Mouse (Mus musculus) liver, postnatal 0 days (tissue): ENCODE data around the gene Ciao2a. TPM values are rescaled to one million over a fixed set of nuclear protein-coding genes. Genes with fewer than 3 reads are reported as not detected.

ENCODE experiments used
- ATAC-seq: fragments of 200-750 bp; cut with Nextera tagmentation; 2 replicates; pipeline ENCODE4 v1.8.0; 2017; ENCODE audit warnings: mild to moderate bottlenecking, moderate library complexity
- DNase-seq: peaks from one replicate; pipeline ENCODE4 v3.0.0-alpha.2; 2016
- H3K27ac ChIP-seq: fragments of 300-500 bp; sonication (generic); 2 replicates; pipeline ENCODE4 v1.5.1; 2014; ENCODE audit warnings: antibody characterized with exemption, moderate library complexity, mild to moderate bottlenecking, low read depth
- H3K27me3 ChIP-seq: fragments of 300-500 bp; sonication (generic); 2 replicates; pipeline ENCODE4 v1.6.1; 2014; ENCODE audit warnings: low read length, control low read depth, mixed read lengths; ENCODE audit not compliant: insufficient read depth
- H3K36me3 ChIP-seq: fragments of 300-500 bp; sonication (generic); replicated peaks from 2 replicates; pipeline ENCODE4 v1.6.1; 2014; ENCODE audit warnings: mild to moderate bottlenecking, control low read depth, low read length, moderate library complexity, mixed read lengths; ENCODE audit not compliant: insufficient read depth
- H3K4me1 ChIP-seq: fragments of 300-500 bp; sonication (generic); 2 replicates; pipeline ENCODE4 v1.6.1; 2014; ENCODE audit warnings: antibody characterized with exemption, mild to moderate bottlenecking, control low read depth; ENCODE audit not compliant: insufficient read depth
- H3K4me2 ChIP-seq: fragments of 300-500 bp; sonication (generic); 2 replicates; pipeline ENCODE4 v1.6.1; 2014; ENCODE audit warnings: low read depth, mild to moderate bottlenecking, low read length, moderate library complexity, mixed read lengths
- H3K4me3 ChIP-seq: fragments of 300-500 bp; sonication (generic); 2 replicates; pipeline ENCODE4 v1.5.1; 2014; ENCODE audit warnings: low read depth, low read length
- H3K9ac ChIP-seq: fragments of 300-500 bp; sonication (generic); replicated peaks from 2 replicates; pipeline ENCODE4 v1.6.1; 2014; ENCODE audit warnings: mild to moderate bottlenecking, moderate library complexity
- H3K9me3 ChIP-seq: fragments of 300-500 bp; sonication (generic); 2 replicates; pipeline ENCODE4 v1.6.1; 2016; ENCODE audit warnings: mild to moderate bottlenecking, control low read depth, low read length, mixed read lengths
- CTCF ChIP-seq: sonication (generic); IDR thresholded peaks from 2 replicates; pipeline ENCODE4 v1.5.1; 2016; ENCODE audit warnings: antibody characterized with exemption, low read depth
- EP300 ChIP-seq: IDR thresholded peaks from 2 replicates; pipeline ENCODE4 v1.6.1; 2016; ENCODE audit warnings: antibody characterized with exemption, low read depth, mild to moderate bottlenecking
- WGBS: fragments of 180-500 bp; shearing (Covaris S2); extraction: QIAGEN DNeasy Blood & Tissue Kit; methylation state at CpG from one replicate; pipeline ENCODE4 v1.1.7; 2014; ENCODE audit not compliant: insufficient replicate concordance; 5-methylcytosine and 5-hydroxymethylcytosine counted together
- polyA plus RNA-seq: library from polyadenylated mRNA; unstranded; fragments of >200 nt; fragmentation: Nextera tagmentation; extraction: Ambion mirVana; gene quantifications from 2 replicates; pipeline ENCODE4 v1.2.1, GENCODE M21; 2015

Ciao2a gene
- 122 and 133 TPM in 2 replicates for polyA plus RNA-seq

DNA sequence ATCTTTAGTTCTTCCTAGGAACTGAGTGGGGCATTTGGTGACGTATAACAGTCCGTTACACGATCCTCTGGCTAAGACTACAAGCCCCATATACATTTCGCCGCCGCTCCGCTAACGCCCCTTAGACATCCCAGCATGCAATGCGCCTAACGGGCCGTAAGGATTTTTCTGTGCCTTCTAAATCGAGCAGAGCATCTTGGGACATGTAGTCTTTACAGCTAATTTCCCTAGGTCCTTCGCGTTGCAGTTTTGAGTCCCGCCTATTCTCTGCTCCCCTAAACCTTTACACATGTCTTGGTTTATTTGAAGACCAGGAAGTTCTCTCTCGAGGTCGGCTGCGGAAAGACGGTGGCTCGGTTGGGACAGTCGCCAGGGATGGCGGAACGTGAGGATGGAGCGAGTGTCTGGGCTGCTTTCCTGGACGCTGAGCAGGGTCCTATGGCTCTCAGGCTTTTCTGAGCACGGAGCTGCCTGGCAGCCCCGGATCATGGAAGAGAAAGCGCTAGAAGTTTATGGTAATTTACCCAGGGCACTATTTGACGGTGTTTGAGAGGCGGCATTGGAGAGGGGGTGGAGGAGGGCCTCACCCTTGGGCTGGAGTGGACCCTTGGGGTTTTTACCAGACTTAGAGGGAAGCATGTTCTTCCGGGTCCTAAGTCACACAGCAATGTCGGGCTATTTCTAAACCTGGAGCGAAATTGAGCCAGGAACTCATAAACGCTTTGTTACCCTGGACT lies at the start of gene Ciao2a, which contains the start of gene Snx1:
Ciao2a (plus strand) TSS at position 156 of the 737 bp plus-strand sequence.
Snx1 (minus strand) TSS at position 132 of the 737 bp plus-strand sequence.
- Histone ChIP-seq H3K4me2 (peak within 1 kb of the TSS; percentile 74), H3K27me3 (no peaks in the 10 kb centered on the region), H3K27ac (peak within 1 kb of the TSS; percentile 69), H3K4me3 (peak within 1 kb of the TSS; percentile 61), H3K9ac (peak within 1 kb of the TSS; percentile 57), H3K9me3 (no peaks in the 10 kb centered on the region), H3K36me3 (no peaks in the 10 kb centered on the region), H3K4me1 (peaks cover 24% of the 10 kb centered on the region)
- WGBS, result under 1% methylated on average over 34 of the region's 34 CpGs
- peak; percentile 92 for DNase-seq
- TF ChIP-seq CTCF, result no peak
- TF ChIP-seq EP300, result peak; percentile 61
- ATAC-seq, result peak; percentile 69

DNA sequence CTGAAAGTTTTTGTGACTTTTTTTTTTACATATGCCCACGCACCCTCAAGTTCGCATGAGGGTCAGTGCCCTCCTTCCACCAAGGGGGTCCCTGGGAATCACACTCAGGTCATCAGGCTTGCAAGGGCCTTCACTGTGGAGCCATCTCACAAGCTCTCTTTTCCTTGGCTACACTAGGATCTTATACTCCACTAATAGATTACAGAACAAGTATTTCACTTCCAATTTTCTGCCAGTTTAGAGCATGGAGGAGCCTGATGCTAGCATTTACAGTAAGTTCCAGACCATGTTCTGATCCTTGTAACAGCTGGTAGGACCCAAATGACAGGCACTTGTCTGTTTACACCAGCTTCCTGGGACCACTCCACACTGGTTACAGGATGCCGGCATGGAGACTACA lies 48.3 kb upstream of the Ciao2a start:
- Histone ChIP-seq H3K4me3 (no peak overlapping the region), H3K9ac (no peak overlapping the region), H3K4me1 (peaks cover 2% of the 10 kb centered on the region; the same call in 1 of the 2 replicates), H3K27ac (no peak overlapping the region), H3K4me2 (no peak overlapping the region), H3K36me3 (no peaks in the 10 kb centered on the region), H3K27me3 (no peaks in the 10 kb centered on the region), H3K9me3 (no peaks in the 10 kb centered on the region)
- 69% methylated on average over 3 of the region's 3 CpGs for WGBS
- no peak for DNase-seq
- no peak for TF ChIP-seq EP300
- TF ChIP-seq CTCF, result no peak
- no peak for ATAC-seq

DNA sequence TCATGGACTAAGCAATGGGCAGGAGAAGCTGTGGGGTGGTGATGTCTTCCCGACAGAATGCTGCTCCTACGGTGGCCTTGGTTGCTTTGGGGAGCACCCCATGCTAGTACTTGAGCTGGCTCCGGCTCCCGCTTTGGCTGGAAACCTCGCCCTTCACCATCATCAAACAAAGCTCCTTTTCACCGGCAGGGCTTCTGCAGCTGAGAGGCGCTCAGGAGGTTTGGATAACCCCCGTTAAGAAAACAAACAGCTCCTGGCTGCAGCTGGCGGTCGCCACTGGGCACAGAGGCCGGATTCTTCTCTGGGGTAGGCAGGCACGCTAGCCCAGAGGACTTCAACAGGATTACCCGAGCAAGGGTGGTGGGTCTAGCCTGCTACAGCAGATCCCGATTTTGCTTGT lies 47.9 kb upstream of the Ciao2a start:
- no peak overlapping the region for H3K27ac ChIP-seq
- no peak overlapping the region for H3K4me2 ChIP-seq
- no peaks in the 10 kb centered on the region for H3K36me3 ChIP-seq
- WGBS, result 26% methylated on average over 14 of the region's 14 CpGs
- TF ChIP-seq CTCF (no peak), EP300 (no peak)
- ATAC-seq (no peak), DNase-seq (no peak)
- no peaks in the 10 kb centered on the region for H3K9me3 ChIP-seq
- H3K4me3 ChIP-seq, result no peak overlapping the region
- no peak overlapping the region for H3K9ac ChIP-seq
- peaks cover 2% of the 10 kb centered on the region; the same call in 1 of the 2 replicates for H3K4me1 ChIP-seq
- H3K27me3 ChIP-seq, result no peaks in the 10 kb centered on the region

DNA sequence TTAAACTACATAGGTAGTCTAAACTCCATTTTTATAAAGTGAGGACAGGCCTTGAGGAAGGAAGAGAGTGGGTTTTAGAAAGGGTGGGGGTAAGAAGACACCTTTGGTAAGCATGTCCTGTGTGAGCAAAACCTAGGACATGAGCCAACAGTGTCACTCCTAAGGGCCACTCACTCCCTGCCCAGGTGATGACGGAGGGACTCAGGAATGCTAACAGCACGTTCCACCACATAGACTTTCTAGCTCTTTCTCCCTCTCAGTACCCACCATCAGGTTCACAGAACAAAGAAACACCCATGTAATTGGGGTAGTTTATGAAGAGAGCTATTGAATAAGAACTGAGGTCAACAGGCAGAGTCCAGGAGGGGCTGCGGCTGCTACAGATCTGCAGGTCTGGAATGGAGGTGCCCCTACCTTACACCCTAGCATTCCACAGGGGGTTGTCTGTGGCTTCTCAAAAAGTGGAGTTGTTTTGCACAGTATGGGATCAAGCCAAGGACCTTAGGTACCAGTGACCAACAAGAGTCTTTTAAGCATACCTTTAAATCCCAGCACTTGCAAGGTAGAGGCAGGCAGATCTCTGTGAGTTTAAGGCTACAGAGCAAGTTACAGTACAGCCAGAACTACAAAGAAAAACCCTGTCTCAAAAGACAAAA lies 45.5 kb upstream of the Ciao2a start:
- H3K27me3 ChIP-seq, result no peaks in the 10 kb centered on the region
- H3K4me2 ChIP-seq, result no peak overlapping the region
- no peaks in the 10 kb centered on the region for H3K9me3 ChIP-seq
- WGBS, result 75% methylated on average over 3 of the region's 3 CpGs
- H3K9ac ChIP-seq, result no peak overlapping the region
- no peaks in the 10 kb centered on the region for H3K36me3 ChIP-seq
- ATAC-seq (no peak), DNase-seq (no peak)
- no peak overlapping the region for H3K27ac ChIP-seq
- H3K4me1 ChIP-seq, result peaks cover 2% of the 10 kb centered on the region; the same call in 1 of the 2 replicates
- no peak overlapping the region for H3K4me3 ChIP-seq
- no peak for TF ChIP-seq CTCF
- TF ChIP-seq EP300, result no peak

DNA sequence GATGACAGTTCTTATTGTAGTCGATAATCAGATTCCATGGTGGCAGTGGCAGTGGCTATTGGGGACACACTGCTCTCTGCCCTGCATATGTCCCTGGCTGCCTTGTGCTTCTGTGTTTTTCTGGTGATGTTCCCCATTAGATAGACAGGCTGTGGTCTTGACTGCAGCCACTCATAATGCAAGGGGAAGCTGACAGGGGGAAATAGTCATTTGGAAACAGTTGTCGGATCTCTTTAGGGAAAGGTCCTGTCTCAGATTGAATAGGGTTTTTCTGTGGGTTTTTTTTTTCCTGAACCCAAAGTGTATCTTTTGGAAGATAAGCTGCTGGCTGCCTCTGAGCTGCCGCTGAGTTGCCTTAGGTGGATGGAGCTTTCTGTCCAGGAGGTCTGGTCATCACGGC lies 44.4 kb upstream of the Ciao2a start:
- Histone ChIP-seq H3K27ac (no peak overlapping the region), H3K27me3 (no peaks in the 10 kb centered on the region), H3K4me3 (no peak overlapping the region), H3K9ac (no peak overlapping the region), H3K9me3 (no peaks in the 10 kb centered on the region), H3K4me2 (no peak overlapping the region), H3K4me1 (peaks cover 2% of the 10 kb centered on the region; the same call in 1 of the 2 replicates), H3K36me3 (peaks cover 2% of the 10 kb centered on the region; the same call in 1 of the 2 replicates)
- TF ChIP-seq CTCF, result no peak
- no peak for TF ChIP-seq EP300
- WGBS, result 62% methylated on average over 4 of the region's 4 CpGs
- ATAC-seq, result no peak
- no peak for DNase-seq

DNA sequence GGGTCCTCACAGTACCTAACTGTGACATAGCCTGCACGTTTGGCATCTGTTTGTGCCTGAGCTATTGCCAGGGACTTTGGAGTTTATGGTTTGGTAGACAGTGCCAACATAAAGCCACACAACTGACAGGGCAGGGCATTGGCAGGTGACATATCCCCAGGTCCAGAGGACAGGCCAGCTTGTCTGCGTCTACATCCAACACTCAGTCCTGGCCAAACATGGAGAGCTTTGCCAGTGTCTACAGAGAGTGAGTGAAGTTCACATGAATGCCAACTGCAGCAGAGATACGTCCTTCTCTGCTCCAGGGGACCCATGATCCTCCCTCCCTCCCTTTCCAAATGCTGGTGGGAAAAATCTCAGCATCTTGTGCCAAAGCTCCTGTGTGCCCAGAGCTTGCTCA lies 42.2 kb upstream of the Ciao2a start:
- Histone ChIP-seq H3K9me3 (no peaks in the 10 kb centered on the region), H3K4me1 (no peaks in the 10 kb centered on the region), H3K36me3 (peaks cover 24% of the 10 kb centered on the region), H3K27me3 (no peaks in the 10 kb centered on the region), H3K4me3 (no peak overlapping the region), H3K27ac (no peak overlapping the region), H3K4me2 (no peak overlapping the region), H3K9ac (no peak overlapping the region)
- TF ChIP-seq CTCF (no peak), EP300 (no peak)
- no peak for ATAC-seq
- no peak for DNase-seq
- 81% methylated on average over 3 of the region's 3 CpGs for WGBS
